16 mouse cellular contexts compared by ENCODE assay signal in genomic region chr7:16019256-16020094, GRCm38 (mm10). TPM values are rescaled to one million over a fixed set of nuclear protein-coding genes. Genes with fewer than 3 reads are reported as not detected.
DNase-seq lines count a peak whose midpoint lies in the region; ATAC-seq and TF ChIP-seq lines count a peak whose summit lies in the region.
"Had no signal": no experiment of that assay in that cellular context is flagged by ENCODE, and none has a peak within 500 bp of the region (broad histone marks: within the 10 kb centered on the region; RNA-seq: fewer than 3 reads in every experiment).

No protein-coding gene starts in this region.

- 79% methylated on average over 5 of the region's 5 CpGs for WGBS in heart, embryonic 15.5 days
- 42% methylated on average over 5 of the region's 5 CpGs for WGBS in spleen, adult 2 months
- WGBS in liver, embryonic 13.5 days (ENCODE audit: insufficient replicate concordance) = 65% methylated on average over 5 of the region's 5 CpGs

- TF ChIP-seq CTCF in spleen, adult 2 months (IDR thresholded peaks at IDR 0.05; ENCODE audit: extremely low read depth, insufficient read depth, insufficient read length, insufficient replicate concordance) = no peak

- no peak for ATAC-seq in heart, embryonic 15.5 days (replicated peaks; ENCODE audit: insufficient number of reproducible peaks, insufficient read depth, low FRiP score, low read depth)
- no peak for ATAC-seq in liver, embryonic 13.5 days (ENCODE audit: low read depth)

- no peaks in the 10 kb centered on the region for H3K36me3 ChIP-seq in heart, embryonic 15.5 days
- no peaks in the 10 kb centered on the region for H3K36me3 ChIP-seq in spleen, adult 2 months (ENCODE audit: control insufficient read depth, insufficient read depth, low read length)
- H3K36me3 ChIP-seq in liver, embryonic 13.5 days = no peaks in the 10 kb centered on the region
- H3K36me3 ChIP-seq: hindbrain, embryonic 13.5 days had no signal

- peaks cover 32% of the 10 kb centered on the region for H3K4me1 ChIP-seq in heart, embryonic 15.5 days (replicated peaks)
- peaks cover 49% of the 10 kb centered on the region for H3K4me1 ChIP-seq in spleen, adult 2 months (ENCODE audit: control insufficient read depth, insufficient read depth, insufficient read length)
- peaks cover 59% of the 10 kb centered on the region for H3K4me1 ChIP-seq in liver, embryonic 13.5 days (replicated peaks)

- H3K27me3 ChIP-seq in heart, embryonic 15.5 days = no peaks in the 10 kb centered on the region
- no peaks in the 10 kb centered on the region for H3K27me3 ChIP-seq in spleen, adult 2 months (ENCODE audit: control insufficient read depth, insufficient read depth, low read length)
- H3K27me3 ChIP-seq in liver, embryonic 13.5 days = no peaks in the 10 kb centered on the region
- H3K27me3 ChIP-seq: hindbrain, embryonic 13.5 days had no signal

- no peak overlapping the region for H3K4me3 ChIP-seq in heart, embryonic 15.5 days
- no peak overlapping the region for H3K4me3 ChIP-seq in spleen, adult 2 months (ENCODE audit: extremely low read depth, insufficient read depth, insufficient read length)
- no peak overlapping the region for H3K4me3 ChIP-seq in liver, embryonic 13.5 days (replicated peaks)
- H3K4me3 ChIP-seq: embryonic facial prominence, embryonic 10.5 days; hindbrain, embryonic 13.5 days; myocyte had no signal

- no peaks in the 10 kb centered on the region for H3K9me3 ChIP-seq in heart, embryonic 15.5 days (replicated peaks)
- H3K9me3 ChIP-seq in liver, embryonic 13.5 days (replicated peaks) = no peaks in the 10 kb centered on the region
- H3K9me3 ChIP-seq: embryonic facial prominence, embryonic 10.5 days; hindbrain, embryonic 13.5 days had no signal

- no peak overlapping the region for H3K4me2 ChIP-seq in heart, embryonic 15.5 days
- no peak overlapping the region for H3K4me2 ChIP-seq in liver, embryonic 13.5 days
- H3K4me2 ChIP-seq: hindbrain, embryonic 13.5 days had no signal

- H3K27ac ChIP-seq in heart, embryonic 15.5 days = 0 out of 2 replicates have a peak overlapping the region, but pooled peaks have one; percentile 37
- H3K27ac ChIP-seq in spleen, adult 2 months (ENCODE audit: insufficient read depth, low read length) = peak overlapping the region; percentile 84
- peak overlapping the region; percentile 48 for H3K27ac ChIP-seq in liver, embryonic 13.5 days
- H3K27ac ChIP-seq: embryonic facial prominence, embryonic 10.5 days; hindbrain, embryonic 13.5 days had no signal

- no peak for DNase-seq in heart, postnatal 4 days
- no peak for DNase-seq in spleen, adult 2 months (ENCODE audit: low read depth in 1 of 2, low spot score in 2 of 2)
- no peak for DNase-seq in spleen, postnatal 14 days (ENCODE audit: low spot score in 2 of 2)
- no peak for DNase-seq in liver, embryonic 13.5 days
- DNase-seq in embryo, embryonic 10 days (ENCODE audit: low spot score) = no peak
- no peak for DNase-seq in cerebellum, adult 18-20 months
- DNase-seq: cerebellum, adult 11 months; gastrocnemius, postnatal 10 days; kidney, postnatal 25 days; lung, postnatal 36 days; spleen, adult 18-20 months had no signal

- no peak overlapping the region for H3K9ac ChIP-seq in heart, embryonic 15.5 days
- no peak overlapping the region for H3K9ac ChIP-seq in liver, embryonic 13.5 days
- H3K9ac ChIP-seq: hindbrain, embryonic 13.5 days had no signal

- TF ChIP-seq POLR2A in spleen, adult 2 months (IDR thresholded peaks at IDR 0.05; ENCODE audit: low read depth, low read length) = no peak

RNA-seq across cellular contexts. Expression of gene Bicra, which starts 28.2 kb away (rescaled TPM):
- polyA plus RNA-seq in heart, embryonic 15.5 days (2015; fragmentation: Nextera tagmentation; extraction: Ambion mirVana) = 3.5 and 5.7 TPM in 2 replicates
- total RNA-seq in heart, postnatal 4 days (2021) = 1 to 10 TPM; 7.6 to 7.8 TPM
- 40.4 and 50.6 TPM in 2 replicates for polyA plus RNA-seq in spleen, adult 2 months (2012; rRNA removed)
- 1.4 TPM in 2 replicates for polyA plus RNA-seq in liver, embryonic 13.5 days (2015; fragmentation: Nextera tagmentation; extraction: Ambion mirVana)

RNA-seq across cellular contexts. Expression of gene Zfp541, which starts 42.1 kb away (rescaled TPM):
- polyA plus RNA-seq in heart, embryonic 15.5 days (2015; fragmentation: Nextera tagmentation; extraction: Ambion mirVana) = not detected in 2 replicates
- total RNA-seq in heart, postnatal 4 days (2021) = not detected
- 0.02 and 0.05 TPM in 2 replicates for polyA plus RNA-seq in spleen, adult 2 months (2012; rRNA removed)
- 0.02 TPM in 1 of 2 replicates, not detected in the other for polyA plus RNA-seq in liver, embryonic 13.5 days (2015; fragmentation: Nextera tagmentation; extraction: Ambion mirVana)
- total RNA-seq: gastrocnemius, postnatal 10 days had no signal
- polyA plus RNA-seq: forebrain, embryonic 11.5 days; myocyte had no signal

RNA-seq across cellular contexts. Expression of gene Ehd2, which starts 52.1 kb away (rescaled TPM):
- polyA plus RNA-seq in heart, embryonic 15.5 days (2015; fragmentation: Nextera tagmentation; extraction: Ambion mirVana) = 62.8 TPM in 2 replicates
- total RNA-seq in heart, postnatal 4 days (2021) = 100 to 1,000 TPM; 193 to 197 TPM
- polyA plus RNA-seq in spleen, adult 2 months (2012; rRNA removed) = 17.2 and 19.5 TPM in 2 replicates
- polyA plus RNA-seq in liver, embryonic 13.5 days (2015; fragmentation: Nextera tagmentation; extraction: Ambion mirVana) = 3.9 and 4.6 TPM in 2 replicates
